Mouse (Mus musculus) kidney, adult 8-10 months (tissue): ENCODE measurements around the gene Vav3.

Experiments
- DNase-seq, 2 experiments: peaks; one replicate each; pipeline ENCODE4 v3.0.0; 2022

Gene Vav3

GRCm38 (mm10) chr3:109516372-109516771 lies 175.9 kb downstream of the Vav3 start:
- DNase-seq, result no peak

GRCm38 (mm10) chr3:109522115-109522514 lies 181.7 kb downstream of the Vav3 start:
- no peak for DNase-seq

GRCm38 (mm10) chr3:109525825-109526224 lies 185.4 kb downstream of the Vav3 start:
- no peak for DNase-seq

GRCm38 (mm10) chr3:109526246-109526645 lies 185.8 kb downstream of the Vav3 start:
- peak; percentile 72 to 90 for DNase-seq

GRCm38 (mm10) chr3:109526651-109527050 lies 186.2 kb downstream of the Vav3 start:
- no peak for DNase-seq

- DNase-seq, result no peak
Measured at GRCm38 (mm10) chr3:109528688-109529087, 188.2 kb downstream of the Vav3 start.

GRCm38 (mm10) chr3:109537686-109538085 lies 197.2 kb downstream of the Vav3 start:
- DNase-seq, result peak; percentile 56 to 84

GRCm38 (mm10) chr3:109540009-109540408 lies 199.6 kb downstream of the Vav3 start:
- peak in 1 of 2 experiments; percentile 48 for DNase-seq

- DNase-seq, result peak; percentile 23 to 38
Measured at GRCm38 (mm10) chr3:109544476-109545221, 204.2 kb downstream of the Vav3 start.

GRCm38 (mm10) chr3:109557329-109557728 lies 216.9 kb downstream of the Vav3 start:
- no peak for DNase-seq

GRCm38 (mm10) chr3:109561295-109561694 lies 220.8 kb downstream of the Vav3 start:
- no peak for DNase-seq

GRCm38 (mm10) chr3:109561776-109562175 lies 221.3 kb downstream of the Vav3 start:
- no peak for DNase-seq

- no peak for DNase-seq
Measured at GRCm38 (mm10) chr3:109562268-109562667, 221.8 kb downstream of the Vav3 start.

GRCm38 (mm10) chr3:109564443-109564842 lies 224.0 kb downstream of the Vav3 start:
- DNase-seq, result no peak

GRCm38 (mm10) chr3:109568542-109569265 lies 228.3 kb downstream of the Vav3 start:
- no peak for DNase-seq

- no peak for DNase-seq
Measured at GRCm38 (mm10) chr3:109571483-109571882, 231.0 kb downstream of the Vav3 start.

GRCm38 (mm10) chr3:109572871-109573270 lies 232.4 kb downstream of the Vav3 start:
- peak; percentile 74 to 88 for DNase-seq

- DNase-seq, result peak in 1 of 2 experiments; percentile 15
Measured at GRCm38 (mm10) chr3:109573549-109574146, 233.2 kb downstream of the Vav3 start.

- DNase-seq, result no peak
Measured at GRCm38 (mm10) chr3:109574161-109574560, 233.7 kb downstream of the Vav3 start.

- DNase-seq, result peak; percentile 67 to 85
Measured at GRCm38 (mm10) chr3:109578347-109578746, 237.9 kb downstream of the Vav3 start.

- DNase-seq, result no peak
Measured at GRCm38 (mm10) chr3:109578983-109579382, 238.5 kb downstream of the Vav3 start.

- no peak for DNase-seq
Measured at GRCm38 (mm10) chr3:109585946-109586345, 245.5 kb downstream of the Vav3 start.

GRCm38 (mm10) chr3:109592970-109593369 lies 252.5 kb downstream of the Vav3 start:
- DNase-seq, result no peak

GRCm38 (mm10) chr3:109596084-109596483 lies 255.6 kb downstream of the Vav3 start:
- no peak for DNase-seq
